Mouse (Mus musculus) retina, adult 2 months (tissue): ENCODE data around the gene Cript.
A peak's percentile ranks its signal among the peaks of the same experiment; 100 is the strongest.

Source experiments
- DNase-seq: peaks from one replicate; pipeline ENCODE4 v3.0.0-alpha.2; 2012; ENCODE audit warnings: low read depth, low spot score

Cript gene

GRCm38 (mm10) chr17:87025269-87025949 lies at the start of gene Cript, which contains the start of gene Pigf:
Gene Cript (plus strand): TSS chr17:87025550.
Gene Pigf (minus strand): TSS chr17:87025406.
- peak; percentile 98 for DNase-seq

- no peak for DNase-seq
Observed at GRCm38 (mm10) chr17:86976387-86976786, 49.0 kb upstream of the Cript start.

GRCm38 (mm10) chr17:86978496-86978895 lies 46.9 kb upstream of the Cript start:
- DNase-seq: no peak

GRCm38 (mm10) chr17:86981205-86981604 lies 44.1 kb upstream of the Cript start:
- DNase-seq: no peak

GRCm38 (mm10) chr17:86981701-86982100 lies 43.6 kb upstream of the Cript start:
- DNase-seq: no peak

- DNase-seq: no peak
Observed at GRCm38 (mm10) chr17:86982497-86982896, 42.9 kb upstream of the Cript start.

GRCm38 (mm10) chr17:86986449-86987138 lies 38.8 kb upstream of the Cript start:
- no peak for DNase-seq

GRCm38 (mm10) chr17:86988161-86988560 lies 37.2 kb upstream of the Cript start:
- no peak for DNase-seq

- no peak for DNase-seq
Observed at GRCm38 (mm10) chr17:86988601-86989184, 36.7 kb upstream of the Cript start.

- no peak for DNase-seq
Observed at GRCm38 (mm10) chr17:86991306-86991705, 34.0 kb upstream of the Cript start.

- no peak for DNase-seq
Observed at GRCm38 (mm10) chr17:86997323-86997722, 28.0 kb upstream of the Cript start.

GRCm38 (mm10) chr17:87008950-87009349 lies 16.4 kb upstream of the Cript start:
- no peak for DNase-seq

- DNase-seq: no peak
Observed at GRCm38 (mm10) chr17:87011301-87012019, 13.9 kb upstream of the Cript start.

- DNase-seq: no peak
Observed at GRCm38 (mm10) chr17:87019692-87020091, 5.7 kb upstream of the Cript start.

- DNase-seq: no peak
Observed at GRCm38 (mm10) chr17:87024491-87025242, 683 bp upstream of the Cript start.

- DNase-seq: no peak
Observed at GRCm38 (mm10) chr17:87036141-87037073, 11.1 kb downstream of the Cript start.

- DNase-seq: no peak
Observed at GRCm38 (mm10) chr17:87038496-87038895, 13.1 kb downstream of the Cript start.

GRCm38 (mm10) chr17:87041739-87042138 lies 16.4 kb downstream of the Cript start:
- no peak for DNase-seq

- peak; percentile 81 for DNase-seq
Observed at GRCm38 (mm10) chr17:87044364-87044763, 19.0 kb downstream of the Cript start.

- no peak for DNase-seq
Observed at GRCm38 (mm10) chr17:87044796-87045195, 19.4 kb downstream of the Cript start.
